Mouse (Mus musculus): ENCODE data around the gene Aldob.
"Not testable (repeated sequence)": the region's sequence is repeated elsewhere in the genome, so short reads cannot be mapped to it uniquely, and the experiment has no call there.

Gene Aldob

GRCm38 (mm10) chr4:49535036-49535435, 14.3 kb downstream of the Aldob start:
- DNase-seq = no peak

- peak; percentile 47 for DNase-seq
Observed at GRCm38 (mm10) chr4:49522576-49522975, 26.8 kb downstream of the Aldob start.

- DNase-seq = no peak
Observed at GRCm38 (mm10) chr4:49521346-49521745, 28.0 kb downstream of the Aldob start.

- DNase-seq = peak; percentile 96
Observed at GRCm38 (mm10) chr4:49520572-49521340, 28.6 kb downstream of the Aldob start, which contains the start of the genes Mrpl50 and Zfp189. Gene Mrpl50, minus strand, starts transcription at chr4:49521093. Gene Zfp189, plus strand, starts transcription at chr4:49521176.

- DNase-seq = no peak
Observed at GRCm38 (mm10) chr4:49519476-49519875, 29.9 kb downstream of the Aldob start.

- no peak for DNase-seq
Observed at GRCm38 (mm10) chr4:49514441-49514840, 34.9 kb downstream of the Aldob start.

GRCm38 (mm10) chr4:49512636-49513035, 36.7 kb downstream of the Aldob start:
- DNase-seq = no peak

GRCm38 (mm10) chr4:49510236-49510835, 39.0 kb downstream of the Aldob start:
- not testable (repeated sequence) for DNase-seq

GRCm38 (mm10) chr4:49509183-49509582, 40.2 kb downstream of the Aldob start:
- no peak for DNase-seq

- DNase-seq = no peak
Observed at GRCm38 (mm10) chr4:49506386-49506785, 43.0 kb downstream of the Aldob start, which contains the start of gene Baat. Gene Baat, minus strand, starts transcription at chr4:49506557.

- no peak for DNase-seq
Observed at GRCm38 (mm10) chr4:49503563-49503962, 45.8 kb downstream of the Aldob start.

Data from cerebellum, adult 11-12 months (tissue).